Mouse (Mus musculus): ENCODE data around the gene Ypel2.

DNA sequence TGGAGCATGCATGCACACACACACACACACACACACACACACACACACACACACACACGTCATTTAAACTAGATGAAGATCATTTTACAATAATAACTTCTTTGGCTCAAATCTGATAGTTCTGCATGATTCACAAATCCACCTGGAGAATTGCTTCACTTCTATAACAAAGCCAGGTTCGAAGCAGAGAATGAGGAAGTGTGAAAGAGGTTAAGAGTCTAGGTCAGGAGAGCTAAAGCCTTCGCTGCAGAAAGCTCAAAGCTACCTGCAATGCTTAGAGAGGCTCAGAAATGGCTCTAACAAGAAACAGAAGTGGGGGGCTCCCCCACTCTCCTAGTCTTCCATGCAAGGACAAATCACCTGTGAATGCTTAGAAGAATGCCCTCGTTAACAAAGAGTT lies 24.6 kb upstream of the Ypel2 start:
- TF ChIP-seq POLR2A (IDR thresholded peaks at IDR 0.05; ENCODE audit: control insufficient read depth, extremely low read depth, insufficient read depth, low read length, poor library complexity) (no peak), CTCF (IDR thresholded peaks at IDR 0.05; ENCODE audit: borderline replicate concordance, control insufficient read depth, extremely low read depth, insufficient read depth, low read length, poor library complexity) (no peak)

All from thymus, adult 2 months (tissue).